Mouse (Mus musculus) heart, postnatal 0 days (tissue): ENCODE results near the gene Bpifb1. TPM values are rescaled to one million over a fixed set of nuclear protein-coding genes. Genes with fewer than 3 reads are reported as not detected.
"Not testable (repeated sequence)": the region's sequence is repeated elsewhere in the genome, so short reads cannot be mapped to it uniquely, and the experiment has no call there.

Experiments used
- ATAC-seq: fragments of 200-750 bp; cut with Nextera tagmentation; 2 replicates; pipeline ENCODE4 v1.8.0; 2017; ENCODE audit warnings: low read depth, moderate number of reproducible peaks, moderate library complexity; ENCODE audit not compliant: insufficient read depth
- DNase-seq: peaks from one replicate; pipeline ENCODE4 v3.0.0-alpha.2; 2016; ENCODE audit warnings: low spot score
- H3K27ac ChIP-seq: fragments of 300-500 bp; sonication (generic); 2 replicates; pipeline ENCODE4 v1.5.1; 2014; ENCODE audit warnings: low read depth, mild to moderate bottlenecking
- H3K27me3 ChIP-seq: fragments of 300-500 bp; sonication (generic); 2 replicates; pipeline ENCODE4 v1.6.1; 2014; ENCODE audit warnings: low read length, mixed read lengths; ENCODE audit not compliant: control insufficient read depth, insufficient read depth
- H3K36me3 ChIP-seq: fragments of 300-500 bp; sonication (generic); replicated peaks from 2 replicates; pipeline ENCODE4 v1.6.1; 2014; ENCODE audit warnings: low read length, mixed read lengths; ENCODE audit not compliant: control insufficient read depth, insufficient read depth
- H3K4me1 ChIP-seq: fragments of 300-500 bp; sonication (generic); 2 replicates; pipeline ENCODE4 v1.6.1; 2014; ENCODE audit warnings: antibody characterized with exemption; ENCODE audit not compliant: control insufficient read depth, insufficient read depth
- H3K4me2 ChIP-seq: fragments of 300-500 bp; sonication (generic); 2 replicates; pipeline ENCODE4 v1.6.1; 2014; ENCODE audit warnings: low read depth, mild to moderate bottlenecking, low read length, moderate library complexity
- H3K4me3 ChIP-seq: fragments of 300-500 bp; sonication (generic); 2 replicates; pipeline ENCODE4 v1.5.1; 2014; ENCODE audit warnings: low read depth, low read length
- H3K9ac ChIP-seq: fragments of 300-500 bp; sonication (generic); replicated peaks from 2 replicates; pipeline ENCODE4 v1.6.1; 2014; ENCODE audit warnings: low read depth, low read length, mixed read lengths
- H3K9me3 ChIP-seq: fragments of 300-500 bp; sonication (generic); replicated peaks from 2 replicates; pipeline ENCODE4 v1.6.1; 2016; ENCODE audit warnings: low read length; ENCODE audit not compliant: control insufficient read depth
- CTCF ChIP-seq: IDR thresholded peaks from 2 replicates; pipeline ENCODE4 v1.5.1; 2016; ENCODE audit warnings: antibody characterized with exemption, control low read depth, low read depth
- EP300 ChIP-seq: IDR thresholded peaks from 2 replicates; pipeline ENCODE4 v1.6.1; 2016; ENCODE audit warnings: antibody characterized with exemption, low read depth
- WGBS: fragments of 180-500 bp; shearing (Covaris S2); extraction: QIAGEN DNeasy Blood & Tissue Kit; methylation state at CpG from one replicate; pipeline ENCODE4 v1.1.7; 2014; 5-methylcytosine and 5-hydroxymethylcytosine counted together
- polyA plus RNA-seq: library from polyadenylated mRNA; unstranded; fragments of >200 nt; fragmentation: Nextera tagmentation; extraction: Ambion mirVana; gene quantifications from 2 replicates; pipeline ENCODE4 v1.2.1, GENCODE M21; 2015
- total RNA-seq: library from RNA; depleted of rRNA; stranded (reverse); fragments of >200 nt; gene quantifications from 2 replicates; pipeline ENCODE4 v1.2.3, GENCODE M21; 2014; ENCODE audit warnings: low replicate concordance

The Bpifb1 gene
- total and polyA plus RNA-seq, 2 experiments from 2014 or later, result 0.38 TPM; not detected in 1

DNA sequence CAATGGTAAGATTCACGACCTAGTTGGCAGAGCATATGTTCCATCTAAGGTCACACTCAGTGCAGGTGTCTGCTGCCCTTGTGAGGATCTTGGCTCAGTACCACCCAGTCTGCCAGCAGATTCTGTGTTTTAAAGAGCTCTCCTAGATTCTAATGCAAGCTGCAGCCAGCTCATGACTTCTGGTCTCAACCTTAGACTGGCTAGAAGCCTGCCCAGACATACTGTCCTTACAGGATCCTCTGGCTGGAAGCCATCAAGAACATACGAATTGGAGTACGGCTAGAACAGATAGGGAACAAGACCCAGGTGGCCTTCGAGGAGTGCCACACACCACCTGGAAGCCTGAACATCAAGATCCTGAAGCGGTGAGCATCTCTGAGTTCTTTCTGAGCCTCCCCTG is 37.2 kb downstream of the Bpifb1 start:
- no peak overlapping the region for H3K4me2 ChIP-seq
- H3K4me1 ChIP-seq, result 0 out of 2 replicates have a peak, but pooled peaks cover 16% of the 10 kb centered on the region
- DNase-seq (no peak), ATAC-seq (no peak)
- TF ChIP-seq CTCF, result no peak
- no peak for TF ChIP-seq EP300
- H3K36me3 ChIP-seq, result no peaks in the 10 kb centered on the region
- H3K27ac ChIP-seq, result no peak overlapping the region
- H3K27me3 ChIP-seq, result no peaks in the 10 kb centered on the region
- no peak overlapping the region for H3K9ac ChIP-seq
- H3K4me3 ChIP-seq, result no peak overlapping the region
- H3K9me3 ChIP-seq, result no peaks in the 10 kb centered on the region
- 56% methylated on average over 5 of the region's 5 CpGs for WGBS

DNA sequence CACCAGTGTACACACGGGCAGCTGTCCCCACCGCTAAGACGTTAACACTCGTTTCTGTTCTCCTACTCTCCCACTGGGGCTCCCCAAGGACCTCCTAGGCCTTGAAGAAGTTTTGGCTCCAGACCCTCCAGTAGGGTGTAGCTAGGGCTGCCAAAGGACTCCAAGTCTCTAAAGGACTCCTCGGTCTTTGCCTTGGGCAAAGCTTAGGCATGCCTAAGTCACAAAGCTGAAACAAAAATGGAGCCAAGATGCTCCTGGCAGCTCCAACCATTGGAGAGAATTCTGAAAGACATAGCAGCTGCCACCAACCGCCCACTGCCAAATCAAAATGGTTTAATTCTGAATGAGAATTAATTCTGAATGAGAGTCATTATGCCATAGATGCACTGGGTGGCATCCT is 42.8 kb downstream of the Bpifb1 start:
- no peak overlapping the region for H3K4me2 ChIP-seq
- H3K4me3 ChIP-seq, result no peak overlapping the region
- no peaks in the 10 kb centered on the region for H3K36me3 ChIP-seq
- no peak overlapping the region for H3K27ac ChIP-seq
- DNase-seq, result no peak
- no peak overlapping the region for H3K9ac ChIP-seq
- TF ChIP-seq CTCF (no peak), EP300 (no peak)
- ATAC-seq, result no peak
- no peaks in the 10 kb centered on the region for H3K27me3 ChIP-seq
- 86% methylated on average over 6 of the region's 6 CpGs for WGBS
- H3K4me1 ChIP-seq, result no peaks in the 10 kb centered on the region
- no peaks in the 10 kb centered on the region for H3K9me3 ChIP-seq

DNA sequence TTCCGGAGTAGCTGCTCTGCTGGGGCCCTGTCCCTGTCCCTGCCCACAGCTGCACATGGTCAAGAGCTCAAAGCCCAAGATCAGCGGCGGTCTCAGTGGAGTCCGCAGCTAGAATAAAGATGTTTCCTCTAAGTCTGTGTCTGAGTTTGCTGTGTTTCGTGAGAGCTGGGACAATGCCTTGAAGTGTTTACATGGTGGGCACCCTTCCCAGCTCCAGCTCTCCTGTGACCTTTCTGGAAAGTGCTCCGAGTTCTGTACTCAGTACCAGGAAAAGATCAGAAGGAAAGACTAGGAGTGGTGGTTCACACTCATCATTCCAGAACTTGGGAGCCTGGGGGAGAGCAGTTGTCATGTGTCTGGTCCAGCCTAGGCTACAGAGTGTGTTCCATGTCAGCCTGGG is 50.2 kb downstream of the Bpifb1 start:
- ATAC-seq (no peak), DNase-seq (no peak)
- Histone ChIP-seq H3K9ac (no peak overlapping the region), H3K36me3 (no peaks in the 10 kb centered on the region), H3K27me3 (no peaks in the 10 kb centered on the region), H3K4me1 (no peaks in the 10 kb centered on the region), H3K4me2 (no peak overlapping the region), H3K27ac (no peak overlapping the region), H3K4me3 (no peak overlapping the region), H3K9me3 (no peaks in the 10 kb centered on the region)
- no peak for TF ChIP-seq CTCF
- TF ChIP-seq EP300, result no peak
- 71% methylated on average over 6 of the region's 6 CpGs for WGBS

DNA sequence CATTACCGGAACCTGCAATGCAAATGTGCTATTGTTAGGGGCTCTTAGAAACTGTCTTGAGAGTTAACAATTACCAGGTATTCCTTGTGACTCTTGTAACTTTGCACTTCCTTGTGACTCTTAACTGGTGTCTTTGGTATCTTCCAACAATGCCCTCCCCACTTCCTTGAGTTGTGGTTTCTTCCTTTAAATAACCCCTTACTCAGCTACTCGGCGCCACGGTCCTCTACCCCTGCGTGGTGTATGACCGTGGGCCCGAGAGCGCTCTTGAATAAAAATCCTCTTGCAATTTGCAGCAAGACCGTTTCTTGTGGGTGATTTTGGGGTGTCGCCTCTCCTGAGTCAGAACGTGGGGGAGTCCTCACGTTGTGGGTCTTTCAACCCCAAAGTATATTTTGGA is 52.1 kb downstream of the Bpifb1 start:
- not testable (repeated sequence) for DNase-seq, H3K4me1 ChIP-seq, H3K4me2 ChIP-seq, ATAC-seq, H3K9ac ChIP-seq, H3K4me3 ChIP-seq, H3K27ac ChIP-seq, H3K27me3 ChIP-seq, H3K9me3 ChIP-seq, H3K36me3 ChIP-seq
- 92% methylated on average over 10 of the region's 12 CpGs for WGBS

DNA sequence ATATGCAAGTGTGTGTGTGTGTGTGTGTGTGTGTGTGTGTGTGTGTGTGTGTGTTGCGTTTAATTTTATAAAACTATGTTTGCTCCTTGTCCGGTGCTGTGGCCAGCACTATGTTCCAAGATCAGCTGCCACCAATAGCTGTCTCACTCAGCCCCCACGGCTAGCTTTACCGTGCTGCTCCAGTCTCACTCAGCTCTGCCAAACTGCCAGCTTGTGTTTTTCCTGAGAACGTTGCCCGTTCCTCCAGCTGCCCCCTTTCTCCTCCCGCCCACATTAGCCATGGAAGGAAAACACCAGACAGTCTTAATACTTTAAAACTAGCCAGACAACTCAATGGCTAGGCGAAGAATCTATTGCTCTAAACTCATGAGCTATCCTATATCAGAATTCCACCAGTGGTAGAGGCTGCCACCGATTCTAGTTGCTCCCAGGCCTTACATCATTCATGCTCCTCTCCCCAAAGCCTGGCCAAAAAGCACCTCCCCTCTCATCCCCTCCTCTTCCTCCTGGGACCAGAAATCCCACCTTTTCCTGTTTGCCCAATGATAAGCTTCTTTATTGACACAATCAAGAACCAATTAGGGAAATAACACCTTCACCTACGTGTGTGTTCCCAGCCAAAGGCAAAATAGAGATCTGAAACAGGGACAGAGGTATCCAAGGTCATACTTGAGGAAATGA is 52.9 kb downstream of the Bpifb1 start:
- WGBS, result 88% methylated on average over 10 of the region's 10 CpGs
- TF ChIP-seq EP300 (no peak), CTCF (no peak)
- no peak overlapping the region for H3K4me2 ChIP-seq
- H3K4me3 ChIP-seq, result no peak overlapping the region
- no peak overlapping the region for H3K27ac ChIP-seq
- H3K27me3 ChIP-seq, result no peaks in the 10 kb centered on the region
- ATAC-seq, result no peak
- H3K36me3 ChIP-seq, result no peaks in the 10 kb centered on the region
- no peaks in the 10 kb centered on the region for H3K4me1 ChIP-seq
- no peak for DNase-seq
- no peaks in the 10 kb centered on the region for H3K9me3 ChIP-seq
- H3K9ac ChIP-seq, result no peak overlapping the region

DNA sequence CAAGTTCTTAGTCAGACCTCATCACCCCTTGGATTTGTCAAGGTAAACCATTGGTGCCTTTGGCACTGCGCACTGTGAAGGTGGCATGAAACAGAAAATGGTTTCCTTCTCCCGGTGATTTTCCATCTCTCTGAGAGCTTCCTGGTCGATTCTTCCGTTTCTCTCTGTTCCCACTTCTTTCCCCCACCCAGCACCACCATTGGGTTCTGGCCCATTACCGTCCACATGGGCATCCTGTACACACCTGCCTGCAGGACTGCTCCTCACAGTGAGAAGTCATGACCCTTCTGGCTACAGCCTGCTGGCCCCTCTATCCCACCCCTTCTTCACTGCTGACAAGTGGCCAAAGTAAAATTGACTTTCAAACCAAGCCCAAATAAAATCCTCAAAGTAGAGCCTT is 54.7 kb downstream of the Bpifb1 start:
- Histone ChIP-seq H3K9ac (no peak overlapping the region), H3K27ac (no peak overlapping the region), H3K4me3 (no peak overlapping the region), H3K27me3 (no peaks in the 10 kb centered on the region), H3K36me3 (no peaks in the 10 kb centered on the region), H3K9me3 (no peaks in the 10 kb centered on the region), H3K4me2 (no peak overlapping the region), H3K4me1 (no peaks in the 10 kb centered on the region)
- ATAC-seq, result no peak
- DNase-seq, result no peak
- 87% methylated on average over 5 of the region's 5 CpGs for WGBS
- no peak for TF ChIP-seq EP300
- TF ChIP-seq CTCF, result no peak

DNA sequence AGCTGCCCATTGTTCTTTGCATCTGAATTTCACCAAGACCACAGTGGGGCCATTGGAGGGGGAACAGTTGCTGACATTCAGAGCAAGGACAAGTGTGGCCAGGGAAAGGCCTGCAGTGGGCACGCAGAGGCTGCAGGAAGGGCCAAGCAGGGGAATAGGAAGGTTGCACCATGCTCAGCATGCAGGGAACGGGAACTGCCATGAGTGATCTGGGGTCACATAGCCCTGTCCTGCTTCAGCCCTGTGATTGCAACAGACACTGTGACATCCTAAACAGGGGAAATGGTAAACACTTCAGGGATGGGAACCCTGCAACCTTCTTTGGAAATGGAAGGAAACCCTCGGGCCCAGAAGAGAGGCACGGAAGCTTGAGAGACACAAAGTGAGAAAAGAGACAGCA is 64.6 kb downstream of the Bpifb1 start:
- not testable (repeated sequence) for H3K36me3 ChIP-seq, H3K27ac ChIP-seq, DNase-seq, H3K4me2 ChIP-seq, H3K4me3 ChIP-seq, H3K4me1 ChIP-seq, H3K9me3 ChIP-seq, H3K9ac ChIP-seq, ATAC-seq, H3K27me3 ChIP-seq
- 70% methylated on average over 2 of the region's 4 CpGs for WGBS
